Mouse (Mus musculus): Measurements from ENCODE around the gene Lancl2.

GRCm38 (mm10) chr6:57784251-57784650 is 81.9 kb downstream of the Lancl2 start:
- TF ChIP-seq GATA1 (IDR thresholded peaks at IDR 0.05; ENCODE audit: low read length) (no peak), TAL1 (IDR thresholded peaks at IDR 0.05; ENCODE audit: low read length) (no peak)
